Mouse (Mus musculus): ENCODE measurements around the gene Rcbtb2.

GRCm38 (mm10) chr14:73131856-73132410, 9.1 kb downstream of the Rcbtb2 start:
- TF ChIP-seq CTCF (conservative IDR thresholded peaks at IDR 0.05; ENCODE audit: low read length) (no peak), NANOG (IDR thresholded peaks at IDR 0.05; ENCODE audit: borderline replicate concordance, low read length) (no peak)

Data from E14TG2a.4 (cell line).